Mouse (Mus musculus) G1E-ER4 (cell line): Measurements from ENCODE around the gene Ubtd1. TPM values are rescaled to one million over a fixed set of nuclear protein-coding genes. Genes with fewer than 3 reads are reported as not detected.

Experiments used
- GATA1 ChIP-seq: IDR thresholded peaks from one replicate; pipeline ENCODE4 v1.8.0; 2012; ENCODE audit warnings: low read length, inconsistent platforms
- polyA plus RNA-seq: library from polyadenylated mRNA; stranded (reverse); fragments of >175 nt; gene quantifications from 2 replicates; pipeline ENCODE4 v1.2.3, GENCODE M21; 2012

The Ubtd1 gene
- polyA plus RNA-seq, 1 experiment, result 2.6 TPM

- no peak for TF ChIP-seq GATA1
Observed at GRCm38 (mm10) chr19:41982791-41983150, 1.2 kb downstream of the Ubtd1 start.

GRCm38 (mm10) chr19:41985994-41986393 lies 4.4 kb downstream of the Ubtd1 start:
- TF ChIP-seq GATA1, result no peak

- no peak for TF ChIP-seq GATA1
Observed at GRCm38 (mm10) chr19:41987206-41987605, 5.6 kb downstream of the Ubtd1 start.

- TF ChIP-seq GATA1, result no peak
Observed at GRCm38 (mm10) chr19:41989810-41990209, 8.2 kb downstream of the Ubtd1 start.

- no peak for TF ChIP-seq GATA1
Observed at GRCm38 (mm10) chr19:41991926-41992477, 10.4 kb downstream of the Ubtd1 start.

GRCm38 (mm10) chr19:41992971-41993370 lies 11.4 kb downstream of the Ubtd1 start:
- no peak for TF ChIP-seq GATA1

GRCm38 (mm10) chr19:41993484-41993883 lies 11.9 kb downstream of the Ubtd1 start:
- no peak for TF ChIP-seq GATA1

- TF ChIP-seq GATA1, result no peak
Observed at GRCm38 (mm10) chr19:41994023-41994422, 12.5 kb downstream of the Ubtd1 start.

- no peak for TF ChIP-seq GATA1
Observed at GRCm38 (mm10) chr19:41995483-41995882, 13.9 kb downstream of the Ubtd1 start.

- no peak for TF ChIP-seq GATA1
Observed at GRCm38 (mm10) chr19:41997090-41997489, 15.5 kb downstream of the Ubtd1 start.

GRCm38 (mm10) chr19:41998770-41999548 lies 17.4 kb downstream of the Ubtd1 start:
- TF ChIP-seq GATA1, result no peak

GRCm38 (mm10) chr19:41999688-42000283 lies 18.2 kb downstream of the Ubtd1 start:
- TF ChIP-seq GATA1, result no peak

GRCm38 (mm10) chr19:42000446-42000958 lies 18.9 kb downstream of the Ubtd1 start:
- no peak for TF ChIP-seq GATA1

GRCm38 (mm10) chr19:42001253-42001980 lies 19.9 kb downstream of the Ubtd1 start:
- no peak for TF ChIP-seq GATA1

GRCm38 (mm10) chr19:42004258-42004657 lies 22.7 kb downstream of the Ubtd1 start:
- no peak for TF ChIP-seq GATA1

- no peak for TF ChIP-seq GATA1
Observed at GRCm38 (mm10) chr19:42005616-42006015, 24.1 kb downstream of the Ubtd1 start.

GRCm38 (mm10) chr19:42006568-42006967 lies 25.0 kb downstream of the Ubtd1 start:
- TF ChIP-seq GATA1, result no peak
